ENCODE assay signal across 10 mouse cellular contexts in genomic region chr6:47365651-47366645, GRCm38 (mm10).
A peak's percentile ranks its signal among the peaks of the same experiment; 100 is the strongest.
DNase-seq lines count a peak whose midpoint lies in the region; ATAC-seq and TF ChIP-seq lines count a peak whose summit lies in the region.
"Had no signal": no experiment of that assay in that cellular context is flagged by ENCODE, and none has a peak within 500 bp of the region (broad histone marks: within the 10 kb centered on the region; RNA-seq: fewer than 3 reads in every experiment).

No protein-coding gene starts in this region.

- no peaks in the 10 kb centered on the region for H3K9me3 ChIP-seq in hindbrain, embryonic 11.5 days (ENCODE audit: control insufficient read depth, low read length)
- no peaks in the 10 kb centered on the region for H3K9me3 ChIP-seq in hindbrain, postnatal 0 days (ENCODE audit: low read length)
- H3K9me3 ChIP-seq in forebrain, embryonic 11.5 days (ENCODE audit: control insufficient read depth, low read length), result no peaks in the 10 kb centered on the region
- H3K9me3 ChIP-seq: heart, embryonic 13.5 days had no signal

- no peaks in the 10 kb centered on the region for H3K4me1 ChIP-seq in hindbrain, embryonic 11.5 days (replicated peaks; ENCODE audit: control insufficient read depth, insufficient read depth, low read length)
- H3K4me1 ChIP-seq in hindbrain, postnatal 0 days (ENCODE audit: insufficient read depth, low read length), result no peaks in the 10 kb centered on the region
- H3K4me1 ChIP-seq in brown adipose tissue, adult 24 weeks (ENCODE audit: control insufficient read depth, insufficient read depth, insufficient read length, low read length), result peaks cover 2% of the 10 kb centered on the region; the same call in 1 of the 2 replicates
- peaks cover 2% of the 10 kb centered on the region; the same call in 1 of the 2 replicates for H3K4me1 ChIP-seq in forebrain, embryonic 11.5 days (replicated peaks; ENCODE audit: control insufficient read depth, insufficient read depth, low read length)
- H3K4me1 ChIP-seq: heart, embryonic 13.5 days had no signal

- H3K4me3 ChIP-seq in hindbrain, embryonic 11.5 days (ENCODE audit: low read depth, low read length), result no peak overlapping the region
- no peak overlapping the region for H3K4me3 ChIP-seq in hindbrain, postnatal 0 days (ENCODE audit: low read length)
- no peak overlapping the region for H3K4me3 ChIP-seq in brown adipose tissue, adult 24 weeks (ENCODE audit: insufficient read depth, low read depth, low read length)
- no peak overlapping the region for H3K4me3 ChIP-seq in forebrain, embryonic 11.5 days (ENCODE audit: low read depth, low read length)
- H3K4me3 ChIP-seq: heart, embryonic 13.5 days had no signal

- DNase-seq in hindbrain, embryonic 11.5 days (ENCODE audit: low spot score), result peak; percentile 54
- DNase-seq in hindbrain, postnatal 0 days (ENCODE audit: low spot score), result no peak
- DNase-seq in forebrain, embryonic 11.5 days (ENCODE audit: low spot score), result peak; percentile 58
- peak; percentile 15 for DNase-seq in lung, postnatal 36 days
- no peak for DNase-seq in layer of hippocampus, adult 9-11 months
- DNase-seq in heart, postnatal 14 days, result no peak
- DNase-seq in adrenal gland, adult 18-20 months (ENCODE audit: low spot score in 2 of 2), result no peak
- DNase-seq: kidney, postnatal 4 days had no signal

- peak; percentile 85 for ATAC-seq in hindbrain, embryonic 11.5 days (ENCODE audit: low FRiP score)
- no peak for ATAC-seq in hindbrain, postnatal 0 days
- ATAC-seq in forebrain, embryonic 11.5 days (replicated peaks; ENCODE audit: low FRiP score), result peak; percentile 77

- intact Hi-C loops in heart, postnatal 14 days (cut with DNase I), result no loop called here

- no peak overlapping the region for H3K9ac ChIP-seq in hindbrain, embryonic 11.5 days (ENCODE audit: low read depth, low read length)
- no peak overlapping the region for H3K9ac ChIP-seq in hindbrain, postnatal 0 days (replicated peaks; ENCODE audit: low read length)
- no peak overlapping the region for H3K9ac ChIP-seq in forebrain, embryonic 11.5 days (ENCODE audit: low read length)
- H3K9ac ChIP-seq: heart, embryonic 13.5 days had no signal

- peak overlapping the region; percentile 67; the same call in 1 of the 2 replicates for H3K27ac ChIP-seq in hindbrain, embryonic 11.5 days (ENCODE audit: low read depth, low read length)
- H3K27ac ChIP-seq in hindbrain, postnatal 0 days, result no peak overlapping the region
- H3K27ac ChIP-seq in brown adipose tissue, adult 24 weeks (replicated peaks; ENCODE audit: low read depth, low read length), result peak overlapping the region; percentile 91
- H3K27ac ChIP-seq in forebrain, embryonic 11.5 days (ENCODE audit: low read depth, low read length), result peak overlapping the region; percentile 67; the same call in 1 of the 2 replicates
- H3K27ac ChIP-seq: heart, embryonic 13.5 days had no signal

- no peak for TF ChIP-seq CTCF in hindbrain, postnatal 0 days (IDR thresholded peaks at IDR 0.05; ENCODE audit: low read depth)

- 52% methylated on average over 5 of the region's 5 CpGs for WGBS in hindbrain, embryonic 11.5 days
- WGBS in hindbrain, postnatal 0 days, result 55% methylated on average over 5 of the region's 5 CpGs
- 59% methylated on average over 5 of the region's 5 CpGs for WGBS in forebrain, embryonic 11.5 days

- H3K27me3 ChIP-seq in hindbrain, embryonic 11.5 days (ENCODE audit: control insufficient read depth, insufficient read depth, low read length), result no peaks in the 10 kb centered on the region
- H3K27me3 ChIP-seq in hindbrain, postnatal 0 days (ENCODE audit: insufficient read depth, low read length), result no peaks in the 10 kb centered on the region
- H3K27me3 ChIP-seq in forebrain, embryonic 11.5 days (ENCODE audit: control insufficient read depth, insufficient read depth, low read length), result no peaks in the 10 kb centered on the region
- H3K27me3 ChIP-seq: heart, embryonic 13.5 days had no signal

- no peak overlapping the region for H3K4me2 ChIP-seq in hindbrain, embryonic 11.5 days (replicated peaks; ENCODE audit: low read depth, low read length)
- no peak overlapping the region for H3K4me2 ChIP-seq in hindbrain, postnatal 0 days (ENCODE audit: low read depth, low read length)
- no peak overlapping the region for H3K4me2 ChIP-seq in forebrain, embryonic 11.5 days (ENCODE audit: low read depth, low read length, severe bottlenecking)
- H3K4me2 ChIP-seq: heart, embryonic 13.5 days had no signal

- H3K36me3 ChIP-seq in hindbrain, embryonic 11.5 days (ENCODE audit: control insufficient read depth, insufficient read depth, low read length), result no peaks in the 10 kb centered on the region
- no peaks in the 10 kb centered on the region for H3K36me3 ChIP-seq in hindbrain, postnatal 0 days (ENCODE audit: insufficient read depth, low read length)
- no peaks in the 10 kb centered on the region for H3K36me3 ChIP-seq in forebrain, embryonic 11.5 days (ENCODE audit: control insufficient read depth, insufficient read depth, low read length)
- H3K36me3 ChIP-seq: heart, embryonic 13.5 days had no signal

Comparison
In these comparisons a context has a peak if more than half of its experiments do, and no peak if none do; other contexts are left out.
1. DNase-seq: peak in hindbrain, embryonic 11.5 days (single experiment), forebrain, embryonic 11.5 days (single experiment) and lung, postnatal 36 days (single experiment); none in hindbrain, postnatal 0 days (single experiment), layer of hippocampus, adult 9-11 months (single experiment), heart, postnatal 14 days (0 of 2) and adrenal gland, adult 18-20 months (0 of 2).